Mouse (Mus musculus) heart, postnatal 0 days (tissue): ENCODE results near the gene Commd6. TPM values are rescaled to one million over a fixed set of nuclear protein-coding genes. Genes with fewer than 3 reads are reported as not detected.
A peak's percentile ranks its signal among the peaks of the same experiment; 100 is the strongest.

Experiments
- ATAC-seq: fragments of 200-750 bp; cut with Nextera tagmentation; 2 replicates; pipeline ENCODE4 v1.8.0; 2017; ENCODE audit warnings: low read depth, moderate number of reproducible peaks, moderate library complexity; ENCODE audit not compliant: insufficient read depth
- DNase-seq: peaks from one replicate; pipeline ENCODE4 v3.0.0-alpha.2; 2016; ENCODE audit warnings: low spot score
- H3K27ac ChIP-seq: fragments of 300-500 bp; sonication (generic); 2 replicates; pipeline ENCODE4 v1.5.1; 2014; ENCODE audit warnings: low read depth, mild to moderate bottlenecking
- H3K27me3 ChIP-seq: fragments of 300-500 bp; sonication (generic); 2 replicates; pipeline ENCODE4 v1.6.1; 2014; ENCODE audit warnings: low read length, mixed read lengths; ENCODE audit not compliant: control insufficient read depth, insufficient read depth
- H3K36me3 ChIP-seq: fragments of 300-500 bp; sonication (generic); replicated peaks from 2 replicates; pipeline ENCODE4 v1.6.1; 2014; ENCODE audit warnings: low read length, mixed read lengths; ENCODE audit not compliant: control insufficient read depth, insufficient read depth
- H3K4me1 ChIP-seq: fragments of 300-500 bp; sonication (generic); 2 replicates; pipeline ENCODE4 v1.6.1; 2014; ENCODE audit warnings: antibody characterized with exemption; ENCODE audit not compliant: control insufficient read depth, insufficient read depth
- H3K4me2 ChIP-seq: fragments of 300-500 bp; sonication (generic); 2 replicates; pipeline ENCODE4 v1.6.1; 2014; ENCODE audit warnings: low read depth, mild to moderate bottlenecking, low read length, moderate library complexity
- H3K4me3 ChIP-seq: fragments of 300-500 bp; sonication (generic); 2 replicates; pipeline ENCODE4 v1.5.1; 2014; ENCODE audit warnings: low read depth, low read length
- H3K9ac ChIP-seq: fragments of 300-500 bp; sonication (generic); replicated peaks from 2 replicates; pipeline ENCODE4 v1.6.1; 2014; ENCODE audit warnings: low read depth, low read length, mixed read lengths
- H3K9me3 ChIP-seq: fragments of 300-500 bp; sonication (generic); replicated peaks from 2 replicates; pipeline ENCODE4 v1.6.1; 2016; ENCODE audit warnings: low read length; ENCODE audit not compliant: control insufficient read depth
- CTCF ChIP-seq: IDR thresholded peaks from 2 replicates; pipeline ENCODE4 v1.5.1; 2016; ENCODE audit warnings: antibody characterized with exemption, control low read depth, low read depth
- EP300 ChIP-seq: IDR thresholded peaks from 2 replicates; pipeline ENCODE4 v1.6.1; 2016; ENCODE audit warnings: antibody characterized with exemption, low read depth
- WGBS: fragments of 180-500 bp; shearing (Covaris S2); extraction: QIAGEN DNeasy Blood & Tissue Kit; methylation state at CpG from one replicate; pipeline ENCODE4 v1.1.7; 2014; 5-methylcytosine and 5-hydroxymethylcytosine counted together
- polyA plus RNA-seq: library from polyadenylated mRNA; unstranded; fragments of >200 nt; fragmentation: Nextera tagmentation; extraction: Ambion mirVana; gene quantifications from 2 replicates; pipeline ENCODE4 v1.2.1, GENCODE M21; 2015
- total RNA-seq: library from RNA; depleted of rRNA; stranded (reverse); fragments of >200 nt; gene quantifications from 2 replicates; pipeline ENCODE4 v1.2.3, GENCODE M21; 2014; ENCODE audit warnings: low replicate concordance

Commd6 gene
- total and polyA plus RNA-seq, 2 experiments from 2014 or later: 20.7 to 74.8 TPM

GRCm38 (mm10) chr14:101653581-101654525 lies 13.4 kb upstream of the Commd6 start, which contains the start of gene Uchl3:
Gene Uchl3, plus strand, starts transcription at chr14:101653967.
- no peaks in the 10 kb centered on the region for H3K27me3 ChIP-seq
- no peaks in the 10 kb centered on the region for H3K9me3 ChIP-seq
- no peaks in the 10 kb centered on the region for H3K36me3 ChIP-seq
- H3K4me1 ChIP-seq: peaks cover 7% of the 10 kb centered on the region
- H3K4me2 ChIP-seq: peak within 1 kb of the TSS; percentile 90
- 1% methylated on average over 67 of the region's 81 CpGs for WGBS
- peak within 1 kb of the TSS; percentile 99 for H3K4me3 ChIP-seq
- DNase-seq (peak; percentile 86), ATAC-seq (peak; percentile 92)
- H3K9ac ChIP-seq: peak within 1 kb of the TSS; percentile 79
- H3K27ac ChIP-seq: peak within 1 kb of the TSS; percentile 76
- TF ChIP-seq EP300 (peak; percentile 39; the same call in 1 of the 2 replicates), CTCF (peak; percentile 94)

- no peak for ATAC-seq
- WGBS: 63% methylated on average over 6 of the region's 6 CpGs
- DNase-seq: no peak
Observed at GRCm38 (mm10) chr14:101652571-101652970, 12.1 kb upstream of the Commd6 start.

GRCm38 (mm10) chr14:101650551-101650950 lies 10.1 kb upstream of the Commd6 start:
- H3K4me2 ChIP-seq: no peak overlapping the region
- peaks cover 7% of the 10 kb centered on the region for H3K4me1 ChIP-seq
- WGBS: 72% methylated on average over 4 of the region's 4 CpGs
- no peak for TF ChIP-seq EP300
- no peak for TF ChIP-seq CTCF
- no peak overlapping the region for H3K9ac ChIP-seq
- H3K36me3 ChIP-seq: no peaks in the 10 kb centered on the region
- DNase-seq (no peak), ATAC-seq (no peak)
- H3K9me3 ChIP-seq: no peaks in the 10 kb centered on the region
- H3K27me3 ChIP-seq: no peaks in the 10 kb centered on the region
- no peak overlapping the region for H3K4me3 ChIP-seq
- H3K27ac ChIP-seq: no peak overlapping the region

More at GRCm38 (mm10) chr14:101652571-101652970, 12.1 kb upstream of the Commd6 start:
- TF ChIP-seq CTCF: no peak
- no peak for TF ChIP-seq EP300
- peaks cover 7% of the 10 kb centered on the region for H3K4me1 ChIP-seq
- no peaks in the 10 kb centered on the region for H3K9me3 ChIP-seq
- H3K9ac ChIP-seq: no peak overlapping the region
- H3K27me3 ChIP-seq: no peaks in the 10 kb centered on the region
- no peak overlapping the region for H3K4me2 ChIP-seq
- H3K36me3 ChIP-seq: no peaks in the 10 kb centered on the region
- no peak overlapping the region for H3K4me3 ChIP-seq
- H3K27ac ChIP-seq: no peak overlapping the region

GRCm38 (mm10) chr14:101644948-101645347 lies 4.5 kb upstream of the Commd6 start:
- H3K36me3 ChIP-seq: no peaks in the 10 kb centered on the region
- H3K9ac ChIP-seq: no peak overlapping the region
- H3K9me3 ChIP-seq: no peaks in the 10 kb centered on the region
- TF ChIP-seq CTCF (no peak), EP300 (no peak)
- WGBS: 69% methylated on average over 1 of the region's 1 CpGs
- no peak for ATAC-seq
- no peaks in the 10 kb centered on the region for H3K27me3 ChIP-seq
- no peak overlapping the region for H3K27ac ChIP-seq
- no peaks in the 10 kb centered on the region for H3K4me1 ChIP-seq
- no peak for DNase-seq
- no peak overlapping the region for H3K4me2 ChIP-seq
- H3K4me3 ChIP-seq: no peak overlapping the region

GRCm38 (mm10) chr14:101637381-101637780 lies 3.1 kb downstream of the Commd6 start:
- 0 out of 2 replicates have a peak, but pooled peaks cover 7% of the 10 kb centered on the region for H3K4me1 ChIP-seq
- TF ChIP-seq EP300 (no peak), CTCF (no peak)
- peaks cover 24% of the 10 kb centered on the region for H3K36me3 ChIP-seq
- 89% methylated on average over 6 of the region's 6 CpGs for WGBS
- no peak overlapping the region for H3K4me2 ChIP-seq
- H3K9ac ChIP-seq: no peak overlapping the region
- H3K27ac ChIP-seq: no peak overlapping the region
- no peak overlapping the region for H3K4me3 ChIP-seq
- H3K9me3 ChIP-seq: no peaks in the 10 kb centered on the region
- DNase-seq (no peak), ATAC-seq (no peak)
- no peaks in the 10 kb centered on the region for H3K27me3 ChIP-seq

GRCm38 (mm10) chr14:101635765-101636164 lies 4.7 kb downstream of the Commd6 start:
- Histone ChIP-seq H3K36me3 (peaks cover 27% of the 10 kb centered on the region), H3K4me1 (0 out of 2 replicates have a peak, but pooled peaks cover 7% of the 10 kb centered on the region), H3K4me3 (no peak overlapping the region), H3K9ac (no peak overlapping the region), H3K4me2 (no peak overlapping the region), H3K27me3 (no peaks in the 10 kb centered on the region), H3K27ac (no peak overlapping the region), H3K9me3 (no peaks in the 10 kb centered on the region)
- ATAC-seq (no peak), DNase-seq (no peak)
- TF ChIP-seq EP300 (no peak), CTCF (peak; percentile 14; the same call in 1 of the 2 replicates)
- 100% methylated on average over 1 of the region's 1 CpGs for WGBS
